Mouse (Mus musculus) kidney, postnatal 10 days (tissue): ENCODE data around the gene Ppp5c.

Source experiments
- DNase-seq: peaks from one replicate; pipeline ENCODE4 v3.0.0; 2021; ENCODE audit warnings: mixed read lengths

Ppp5c gene

DNA sequence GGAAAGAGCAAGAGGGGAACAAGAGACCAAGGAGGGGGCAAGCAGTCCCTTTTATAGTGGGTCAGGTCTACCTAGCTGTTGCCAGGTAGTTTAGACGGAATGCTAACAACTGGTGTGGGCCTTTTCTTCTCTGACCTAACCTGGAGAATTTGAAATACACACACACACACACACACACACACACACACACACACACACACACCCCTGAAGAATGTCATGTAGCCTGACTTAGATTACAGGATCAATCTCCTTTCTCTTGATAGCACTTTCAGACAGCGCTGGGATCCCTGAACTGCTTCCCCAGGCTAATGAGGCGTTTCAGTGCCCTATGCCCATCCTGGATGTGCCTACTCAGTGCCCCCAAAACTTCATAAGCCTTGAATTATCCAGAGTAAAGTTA lies 49.1 kb downstream of the Ppp5c start:
- no peak for DNase-seq

GRCm38 (mm10) chr7:16978173-16978572 lies 49.6 kb downstream of the Ppp5c start:
- no peak for DNase-seq

GRCm38 (mm10) chr7:16976298-16976697 lies 51.4 kb downstream of the Ppp5c start:
- DNase-seq = no peak

GRCm38 (mm10) chr7:16974018-16974417 lies 53.7 kb downstream of the Ppp5c start:
- no peak for DNase-seq

DNA sequence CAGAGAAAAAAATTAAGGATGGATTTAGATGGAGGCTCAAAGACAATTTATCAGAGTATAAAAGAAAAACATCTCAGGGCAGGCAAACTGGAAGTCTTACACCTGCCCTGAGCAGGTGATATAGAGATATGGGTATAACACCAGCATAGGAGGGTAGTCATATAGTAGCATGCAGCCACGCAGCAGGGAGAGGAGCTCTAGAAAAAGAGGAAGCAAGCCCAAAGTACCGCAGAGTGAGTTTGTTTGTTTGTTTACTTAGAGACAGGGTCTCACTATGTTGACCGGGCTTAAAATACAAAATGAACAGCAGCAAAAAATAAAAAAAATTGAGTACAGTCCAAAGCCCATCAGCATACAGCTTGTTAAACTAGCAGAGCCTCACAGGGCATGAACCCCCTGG lies 56.6 kb downstream of the Ppp5c start:
- DNase-seq = no peak

DNA sequence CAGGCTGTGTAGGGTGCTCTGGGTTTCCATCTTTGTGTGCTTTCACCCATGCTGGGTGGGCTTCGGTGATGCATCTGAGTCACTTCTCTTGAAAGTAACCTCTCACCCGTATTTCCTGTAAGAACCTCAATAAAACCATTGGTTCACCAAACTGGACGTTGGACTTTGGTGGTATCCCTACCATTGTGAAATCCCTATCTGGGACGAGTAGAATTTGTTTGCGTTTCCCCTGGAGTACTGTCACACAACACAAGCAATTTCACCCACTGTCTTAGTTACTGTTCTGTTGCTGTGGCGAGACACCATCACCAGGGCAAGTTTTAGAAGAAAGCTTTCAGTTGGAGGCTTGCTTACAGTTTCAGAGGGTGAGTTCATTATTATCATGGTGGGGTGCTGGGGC lies 59.3 kb downstream of the Ppp5c start:
- DNase-seq = no peak

DNA sequence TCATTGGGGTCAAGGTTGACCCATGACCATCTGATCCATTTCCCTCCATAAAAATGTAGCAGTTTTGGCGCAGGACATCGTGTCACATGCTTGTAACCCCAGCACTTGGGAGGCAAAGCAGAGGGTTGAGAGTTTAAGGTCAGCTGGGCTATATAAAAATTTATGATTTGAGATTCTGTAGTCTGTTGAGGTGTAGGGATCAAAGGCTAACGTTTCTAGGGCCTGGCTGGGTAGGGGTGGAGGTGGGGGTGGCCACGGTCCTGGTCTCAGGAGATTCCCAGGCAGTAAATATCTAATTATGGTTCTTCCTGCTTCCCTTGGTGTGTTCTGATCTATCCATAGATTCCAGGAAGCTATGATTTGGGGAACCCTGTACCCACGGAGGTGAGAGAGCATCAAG lies 66.0 kb downstream of the Ppp5c start:
- no peak for DNase-seq

GRCm38 (mm10) chr7:16959539-16960187 lies 68.1 kb downstream of the Ppp5c start, which contains the start of gene Pnmal1:
Gene Pnmal1 (plus strand): TSS chr7:16959679.
- DNase-seq = peak; percentile 72

GRCm38 (mm10) chr7:16956410-16957265 lies 71.1 kb downstream of the Ppp5c start:
- DNase-seq = no peak

DNA sequence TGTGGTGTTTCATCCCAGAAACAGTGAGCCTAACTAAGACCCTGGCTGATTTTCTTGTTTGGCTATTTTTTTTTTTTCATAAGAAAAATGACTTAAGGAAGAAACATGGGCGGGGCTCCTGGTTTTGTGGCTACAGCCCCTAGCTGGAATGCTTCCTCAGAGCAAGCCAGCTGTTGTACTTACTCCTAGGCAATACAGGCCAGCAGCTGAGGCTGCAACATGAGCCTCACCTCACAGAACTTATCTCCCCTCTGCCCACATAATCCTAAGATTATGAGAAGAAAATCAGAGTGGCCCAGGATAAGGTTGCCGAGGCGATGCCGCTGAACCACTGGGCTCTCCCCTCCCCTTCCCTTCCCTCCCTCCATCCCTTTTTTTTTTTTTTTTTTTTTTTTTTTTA lies 72.0 kb downstream of the Ppp5c start:
- DNase-seq = no peak
